Mouse (Mus musculus) heart, postnatal 25 days (tissue): ENCODE measurements around the gene Pgs1. TPM values are rescaled to one million over a fixed set of nuclear protein-coding genes. Genes with fewer than 3 reads are reported as not detected.
A peak's percentile ranks its signal among the peaks of the same experiment; 100 is the strongest.

Experiments
- DNase-seq: peaks from one replicate; pipeline ENCODE4 v3.0.0; 2022; ENCODE audit warnings: low spot score
- intact Hi-C: fragments of 180-260 bp; cut with DNase I; formaldehyde crosslinking; loops from one replicate; pipeline ENCODE4 v1.15.1; 2025
- total RNA-seq, 2 experiments: library from RNA; stranded (reverse); gene quantifications; 2 replicates each; pipeline ENCODE4 v1.2.3; 2021

Gene Pgs1
- total RNA-seq = 10 to 100 TPM; 18.1 to 18.2 TPM

DNA sequence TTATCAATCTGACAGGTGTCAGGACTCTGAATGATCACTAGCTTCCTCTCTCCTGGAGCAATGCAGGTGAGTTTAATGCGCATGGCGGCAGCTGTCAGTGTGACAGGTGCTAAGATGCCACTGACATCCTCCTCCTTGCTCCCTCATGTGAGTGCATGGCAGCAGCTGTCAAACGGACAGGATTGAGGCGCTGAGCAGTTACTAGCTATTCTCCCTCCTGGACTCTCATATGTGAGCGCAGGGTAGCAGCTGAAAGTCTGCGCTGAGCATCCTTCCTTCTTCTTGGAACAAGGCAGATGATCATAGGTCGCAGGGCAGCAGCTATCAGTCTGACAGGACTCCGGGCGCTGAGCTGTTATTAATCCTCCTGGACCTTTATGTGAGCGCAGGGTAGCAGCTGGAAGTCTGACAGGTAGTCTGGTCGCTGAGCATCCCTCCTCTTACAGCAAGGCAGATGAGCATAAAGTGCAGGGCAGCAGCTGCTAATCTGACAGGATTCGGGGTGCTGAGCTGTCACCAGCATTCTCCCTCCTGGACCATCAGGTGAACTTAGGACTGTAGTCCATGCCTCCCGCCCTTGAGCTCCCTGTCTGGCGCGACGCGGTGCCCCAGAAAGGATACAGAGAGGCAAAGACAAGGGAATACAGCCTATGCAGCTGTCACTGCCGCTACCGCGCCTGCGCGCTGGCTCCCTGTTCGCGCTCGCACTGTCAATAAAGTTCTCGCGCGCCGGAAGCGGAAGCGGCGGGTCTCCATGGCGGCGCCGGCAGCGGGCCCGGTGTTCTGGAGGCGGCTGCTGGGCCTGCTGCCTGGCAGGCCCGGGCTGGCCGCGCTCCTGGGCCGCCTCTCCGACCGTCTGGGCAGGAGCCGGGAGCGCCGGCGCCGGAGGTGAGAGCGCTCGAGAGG is at the start of gene Pgs1:
Gene Pgs1 (plus strand): TSS at position 167 of the 906 bp plus-strand sequence.
- peak; percentile 84 for DNase-seq
- intact Hi-C loops = no loop called here

DNA sequence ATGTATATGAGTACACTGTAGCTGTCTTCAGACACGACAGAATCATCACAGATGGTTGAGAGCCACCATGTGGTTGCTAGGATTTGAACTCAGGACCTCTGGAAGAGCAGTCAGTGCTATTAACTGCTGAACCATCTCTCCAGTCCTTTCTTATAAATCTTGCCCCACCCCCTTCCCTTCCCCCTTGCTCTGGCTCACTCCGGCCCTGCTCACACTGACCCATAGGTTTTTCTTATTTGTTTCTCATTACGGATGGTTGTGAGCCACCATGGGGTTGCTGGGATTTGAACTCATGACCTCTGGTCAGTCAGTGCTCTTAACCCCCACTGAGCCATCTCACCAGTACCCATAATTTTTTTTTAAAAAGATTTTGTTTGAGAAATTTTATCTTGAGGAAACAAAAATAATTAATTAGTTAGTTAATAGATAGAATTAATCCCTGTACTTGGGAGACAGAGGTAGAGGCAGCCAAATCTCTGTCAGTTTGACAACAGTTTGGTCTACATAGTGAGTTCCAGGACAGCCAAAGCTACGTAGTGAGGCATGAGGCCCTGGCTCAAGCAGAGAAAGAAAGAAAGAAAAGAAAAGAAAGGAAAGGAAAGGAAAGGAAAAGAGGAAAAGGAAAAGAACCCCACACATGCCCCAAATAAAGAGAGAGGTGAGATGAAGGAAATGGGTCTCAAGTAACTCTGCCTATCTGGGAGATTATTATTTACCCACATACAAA is 46.9 kb upstream of the Pgs1 start:
- intact Hi-C loops = no loop called here

DNA sequence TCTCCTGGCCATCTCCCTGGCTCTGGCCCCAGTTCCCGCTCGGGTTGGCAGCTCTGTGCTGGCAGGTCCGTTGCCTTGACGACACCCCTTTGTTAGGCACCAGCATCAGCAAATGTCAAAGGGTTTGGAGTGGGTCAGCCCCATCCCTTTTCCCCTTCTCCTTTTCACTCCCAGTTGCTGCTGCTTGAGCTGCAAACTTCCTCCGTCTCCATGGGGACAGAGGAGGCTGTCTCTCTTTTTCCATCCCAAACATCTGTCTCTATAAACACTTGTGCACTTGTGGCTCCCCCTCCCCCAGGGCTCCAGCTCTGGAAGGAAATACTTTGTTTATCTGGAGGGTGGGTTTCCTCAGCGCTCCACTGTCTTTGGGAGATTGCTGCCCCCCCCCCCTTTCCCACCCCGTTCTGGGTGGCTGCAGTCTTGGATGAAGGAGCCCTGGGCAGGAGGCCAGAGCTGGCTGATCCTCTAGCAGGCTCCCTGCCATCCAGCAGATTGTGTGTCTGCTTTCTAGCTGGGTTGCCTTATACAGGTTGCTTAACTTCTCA is 46.3 kb upstream of the Pgs1 start:
- intact Hi-C loops = no loop called here

More for the DNA sequence above, 46.9 kb upstream of the Pgs1 start:
- no peak for DNase-seq

DNA sequence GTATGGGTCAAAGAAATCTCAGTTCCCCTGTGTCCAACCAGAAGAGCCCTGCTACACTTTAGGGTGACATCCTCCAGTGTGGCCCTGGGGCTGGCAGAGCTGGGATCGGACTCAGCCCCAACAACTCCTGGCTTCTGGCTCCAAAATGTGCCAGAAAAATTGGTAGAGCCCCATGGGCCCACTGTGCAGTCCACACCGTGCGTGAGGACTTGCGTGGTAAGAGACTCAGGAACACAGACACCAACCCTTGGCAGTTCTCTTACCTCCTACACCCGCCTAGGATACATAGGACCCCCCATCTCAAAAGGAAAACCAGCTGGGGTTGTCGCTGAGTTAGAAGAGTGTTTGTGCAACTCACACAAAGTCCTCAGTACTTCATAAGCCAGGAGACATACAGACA is 45.2 kb upstream of the Pgs1 start:
- DNase-seq = no peak
- intact Hi-C loops = no loop called here

More for the DNA sequence above, 46.3 kb upstream of the Pgs1 start:
- DNase-seq = peak; percentile 73

DNA sequence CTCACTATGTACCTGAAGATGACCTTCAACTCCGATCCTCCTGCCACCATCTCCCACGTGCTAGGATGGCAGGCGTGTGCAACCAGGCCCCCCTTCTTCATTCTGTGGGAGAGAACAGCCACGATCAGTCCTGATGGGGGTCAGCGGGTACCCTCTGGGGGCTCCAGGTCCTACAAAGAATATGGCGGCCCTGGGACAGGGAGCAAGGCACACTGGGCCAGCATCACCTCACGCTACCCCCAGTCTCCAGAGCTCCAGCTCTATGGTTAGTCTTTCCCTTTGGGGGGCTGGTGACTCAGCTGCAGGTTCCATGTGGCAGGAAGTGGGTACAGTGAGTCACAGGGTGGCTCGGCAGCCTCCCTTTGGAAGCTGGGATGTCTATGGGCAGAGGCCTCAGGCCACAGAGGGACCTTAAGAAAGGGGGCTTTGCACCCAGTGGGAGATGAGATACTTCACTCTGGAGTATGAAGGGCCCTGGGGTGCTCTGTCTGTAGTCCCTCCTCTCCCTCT is 44.7 kb upstream of the Pgs1 start:
- DNase-seq = no peak
- intact Hi-C loops = no loop called here

DNA sequence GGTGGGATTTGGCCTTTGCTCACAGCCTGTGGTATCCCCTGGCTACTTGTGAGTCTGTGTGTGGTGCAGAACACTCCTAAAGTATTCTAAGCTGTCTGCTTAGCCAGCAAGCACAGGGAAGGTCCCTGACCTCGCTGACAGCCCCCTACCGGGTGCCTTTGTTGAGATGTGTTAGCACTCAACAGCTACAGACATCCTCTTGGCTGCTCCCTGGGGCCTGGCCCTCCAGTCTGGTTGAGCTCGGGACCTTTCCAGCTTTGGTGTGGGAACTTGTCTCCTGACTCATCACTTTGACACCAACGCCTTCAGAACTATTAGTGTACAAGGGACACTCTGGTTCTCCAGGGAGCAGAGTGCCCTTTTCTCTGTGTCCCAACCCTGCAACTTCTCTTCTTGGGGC is 44.2 kb upstream of the Pgs1 start:
- no peak for DNase-seq
- intact Hi-C loops = no loop called here

DNA sequence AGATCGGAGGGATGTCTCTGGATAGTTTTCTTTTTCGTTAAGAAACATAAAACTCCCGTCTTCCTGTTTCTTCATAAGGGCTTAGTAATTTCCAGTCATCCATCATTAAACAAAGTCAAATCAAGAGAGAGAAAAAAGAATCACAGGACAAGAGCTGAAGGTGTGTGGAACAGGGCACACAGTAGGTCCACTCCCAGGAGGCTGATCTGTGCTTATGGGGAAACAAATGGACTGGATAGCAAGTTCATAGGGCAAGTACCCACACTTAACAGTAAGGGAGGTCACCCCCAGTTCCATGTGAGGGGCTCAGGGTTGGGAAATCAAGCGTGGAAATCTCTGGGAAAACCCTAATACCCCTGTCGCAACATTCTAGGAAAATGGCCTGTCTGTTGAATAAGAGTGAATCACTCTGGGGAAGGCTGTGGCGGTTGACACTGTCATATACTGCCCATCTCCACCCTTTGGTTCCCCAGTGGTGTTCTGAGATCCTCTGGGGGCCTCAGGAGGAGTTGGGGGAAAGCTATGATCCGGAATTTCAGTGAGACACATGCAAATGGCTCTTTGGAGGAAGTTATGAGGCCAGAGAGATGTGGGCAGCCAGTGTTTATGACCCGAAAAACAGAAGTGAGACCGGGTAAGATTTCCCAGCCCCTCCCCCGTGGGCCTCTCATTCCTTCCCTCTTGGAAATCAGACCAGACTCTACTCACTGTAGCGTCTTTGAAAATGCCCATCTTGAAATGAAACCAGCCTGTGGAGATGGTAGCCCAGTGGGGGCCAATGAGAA is 39.7 kb upstream of the Pgs1 start:
- DNase-seq = no peak
- intact Hi-C loops = no loop called here

DNA sequence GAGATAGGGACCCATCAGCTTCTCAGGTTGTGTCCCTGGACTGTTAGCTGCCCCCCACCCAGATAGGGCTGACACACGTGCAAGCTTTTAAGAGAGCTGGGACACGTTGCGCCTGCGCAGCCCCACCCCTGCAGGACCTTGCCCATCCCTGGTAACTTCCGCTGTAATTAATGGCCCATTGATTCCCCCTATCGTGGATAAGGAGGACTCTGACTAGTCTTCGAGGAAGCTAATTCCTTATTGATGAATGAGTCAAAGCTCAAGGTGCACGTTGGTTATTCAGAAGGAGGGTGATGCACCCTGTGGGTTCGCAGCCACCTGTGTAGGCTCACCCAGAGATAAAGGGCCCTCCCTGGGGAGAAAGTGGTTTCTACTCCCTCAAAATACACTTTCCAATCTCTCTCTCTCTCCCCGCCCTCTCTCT is 39.1 kb upstream of the Pgs1 start:
- intact Hi-C loops = no loop called here
- DNase-seq = no peak

DNA sequence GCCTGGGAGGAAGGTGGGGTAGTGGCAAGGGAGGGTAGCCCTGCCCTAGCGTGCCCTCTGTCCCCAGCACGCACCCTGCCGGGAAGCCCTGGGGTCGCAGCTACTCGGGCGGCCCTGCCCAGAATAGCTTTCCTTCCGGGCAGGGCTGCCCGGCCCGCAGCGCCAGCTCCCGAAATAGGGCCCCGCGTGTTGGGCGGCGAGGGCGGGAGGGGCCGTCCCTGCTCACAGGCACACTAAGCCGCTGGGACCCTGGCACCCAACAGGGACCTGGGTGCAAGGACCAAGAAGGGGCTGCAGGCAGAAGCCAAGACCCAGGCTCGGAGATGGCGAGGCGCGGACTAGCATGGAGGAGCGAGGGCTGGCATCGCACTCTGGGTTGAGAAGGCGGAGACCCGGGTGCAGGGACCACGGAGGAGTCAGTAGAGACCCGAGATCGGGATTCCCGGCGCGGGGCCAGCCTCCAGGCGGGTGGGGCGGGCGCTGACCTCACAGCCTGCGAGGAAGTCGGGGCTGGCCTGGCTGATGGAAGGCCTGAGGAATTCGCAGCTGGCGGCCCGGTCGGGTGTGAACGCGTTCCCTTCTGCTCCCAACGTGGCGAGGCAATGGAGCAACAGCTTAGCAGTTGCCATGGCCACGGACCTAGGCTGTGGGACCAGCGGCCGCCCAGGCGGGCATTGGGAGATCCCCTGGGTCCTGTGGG is 36.5 kb upstream of the Pgs1 start:
- intact Hi-C loops = no loop called here
- DNase-seq = peak; percentile 90

DNA sequence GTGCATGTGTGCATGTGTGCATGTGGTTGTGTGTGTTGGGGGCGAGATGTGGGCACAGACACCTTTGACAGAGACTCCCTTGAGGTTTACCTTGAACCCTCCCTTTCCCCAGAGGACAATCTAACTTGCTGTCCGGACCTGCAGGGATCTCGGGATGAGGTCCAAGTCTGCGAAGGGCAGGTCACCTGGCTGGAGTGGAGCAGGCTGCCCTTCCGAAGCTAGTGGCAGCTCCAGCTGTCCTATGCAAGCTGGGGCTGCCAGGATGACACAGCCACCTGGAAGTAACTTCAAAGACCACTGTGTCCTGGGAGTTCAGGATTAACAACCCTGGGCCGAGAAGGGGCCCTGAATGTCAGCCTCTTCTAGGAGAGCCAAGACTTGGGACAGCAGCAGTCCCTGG is 34.7 kb upstream of the Pgs1 start:
- DNase-seq = no peak
- intact Hi-C loops = no loop called here

DNA sequence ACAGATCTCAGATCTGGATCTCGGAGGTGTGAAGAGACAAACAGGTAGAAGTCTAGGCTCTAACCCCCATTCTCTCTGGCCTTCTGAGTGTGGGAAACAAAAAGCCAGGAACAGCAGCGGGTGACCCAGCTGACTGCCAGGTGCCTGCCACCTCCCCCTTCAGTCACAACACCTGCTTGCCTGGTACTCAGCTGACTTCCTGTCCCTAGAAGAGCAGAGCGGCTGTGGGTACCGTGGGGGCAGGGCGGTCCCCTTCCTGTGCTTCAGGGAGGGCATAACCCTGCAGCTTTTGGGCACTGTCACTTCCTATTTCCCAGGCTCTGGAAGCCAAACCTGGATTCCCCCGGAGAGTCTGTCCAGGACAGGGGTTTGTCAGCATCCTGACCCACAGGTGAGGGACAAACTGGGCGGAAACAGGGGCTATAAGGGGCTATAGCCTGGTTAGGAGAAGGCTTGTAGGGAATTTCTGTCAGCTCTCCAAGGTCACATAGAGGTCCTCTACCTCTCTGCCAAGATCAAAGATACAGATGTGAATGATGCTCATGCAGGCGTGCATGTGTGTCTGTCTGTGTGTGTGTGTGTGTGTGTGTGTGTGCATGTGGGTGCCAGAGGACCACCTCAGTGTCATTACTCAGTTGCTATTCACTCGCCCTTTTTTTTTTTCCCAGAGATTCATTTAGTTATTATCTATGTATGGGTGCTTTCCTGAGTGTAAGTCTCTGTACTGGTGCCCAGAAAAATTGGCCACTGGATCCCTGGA is 33.7 kb upstream of the Pgs1 start:
- DNase-seq = no peak
- intact Hi-C loops = no loop called here

DNA sequence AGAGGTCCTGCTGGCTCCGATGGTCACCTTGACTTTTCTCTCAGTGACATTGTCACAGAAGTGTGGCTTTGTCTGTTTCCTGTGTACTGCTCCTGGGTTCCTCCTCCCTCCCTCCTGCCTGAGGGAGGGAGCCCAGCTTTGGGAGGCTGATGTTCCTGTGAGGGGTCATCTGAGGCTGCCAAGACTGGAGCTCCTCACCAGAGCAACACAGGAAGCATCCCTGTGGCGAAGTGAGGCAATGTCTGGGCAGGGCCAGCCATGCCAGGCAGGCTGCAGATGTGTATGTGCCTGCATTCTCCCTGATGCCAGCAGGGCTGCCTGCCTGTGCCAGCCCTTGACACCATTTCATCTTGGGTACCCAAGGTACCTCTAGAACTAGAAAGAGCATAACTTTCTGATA is 32.0 kb upstream of the Pgs1 start:
- no peak for DNase-seq
- intact Hi-C loops = no loop called here

DNA sequence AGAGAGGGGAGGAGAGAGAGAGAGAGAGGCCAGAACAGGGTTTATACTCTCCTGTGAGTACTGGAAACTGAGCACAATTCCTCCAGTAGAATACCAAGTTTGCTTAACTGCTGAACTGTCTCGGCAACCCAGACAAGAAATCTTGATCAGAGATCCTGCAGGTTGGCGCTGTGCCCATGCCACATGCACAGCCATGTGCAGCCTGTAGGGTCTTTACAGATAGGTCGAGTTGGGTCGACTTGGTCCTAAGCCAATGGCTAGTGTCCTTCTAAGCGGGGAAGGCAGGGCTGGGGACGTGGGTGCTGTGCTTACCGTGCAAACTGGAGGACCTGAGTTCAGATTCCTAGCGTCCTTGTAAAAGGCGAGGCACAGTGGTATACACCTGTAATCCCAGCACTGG is 31.3 kb upstream of the Pgs1 start:
- intact Hi-C loops = no loop called here
- no peak for DNase-seq

DNA sequence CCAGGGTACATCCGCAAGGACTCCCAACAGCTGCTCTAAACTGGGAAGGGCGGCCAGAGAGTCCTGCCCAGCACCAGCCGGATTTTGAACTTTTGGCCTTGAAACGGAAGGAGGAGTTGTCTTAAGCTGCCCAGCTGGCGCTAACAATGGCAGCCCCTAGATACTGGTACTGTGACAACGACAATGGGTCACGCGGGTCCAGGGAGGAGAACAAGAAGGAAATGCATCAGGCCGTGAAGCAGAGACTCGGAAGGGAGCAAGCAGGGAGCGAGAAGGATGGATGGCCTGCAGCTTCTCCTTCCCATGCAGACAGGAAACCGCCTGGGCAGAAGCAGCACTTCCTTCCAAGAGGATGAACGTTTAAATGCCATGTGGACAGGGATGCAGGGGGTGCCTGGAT is 30.5 kb upstream of the Pgs1 start:
- intact Hi-C loops = no loop called here
- no peak for DNase-seq

DNA sequence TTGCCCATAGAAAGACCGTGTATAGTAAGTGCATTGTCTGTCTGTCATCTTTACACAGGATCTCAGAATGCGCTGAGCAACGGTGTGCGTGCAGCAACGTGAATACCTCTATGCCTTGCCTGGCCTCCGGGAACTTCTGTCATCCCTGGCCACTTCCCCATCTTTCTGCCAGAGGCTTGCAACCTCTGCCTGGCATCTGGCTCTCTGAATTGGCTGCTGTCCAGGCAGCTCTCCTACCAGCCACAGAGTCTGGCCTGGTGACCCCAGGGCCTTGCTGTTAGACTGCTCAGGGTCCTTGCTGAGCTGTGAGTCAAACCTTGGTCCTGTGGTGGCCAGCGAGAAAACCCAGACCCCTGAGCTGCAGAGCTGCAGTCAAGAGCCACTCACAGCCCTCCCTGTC is 27.9 kb upstream of the Pgs1 start:
- intact Hi-C loops = no loop called here
- DNase-seq = no peak

DNA sequence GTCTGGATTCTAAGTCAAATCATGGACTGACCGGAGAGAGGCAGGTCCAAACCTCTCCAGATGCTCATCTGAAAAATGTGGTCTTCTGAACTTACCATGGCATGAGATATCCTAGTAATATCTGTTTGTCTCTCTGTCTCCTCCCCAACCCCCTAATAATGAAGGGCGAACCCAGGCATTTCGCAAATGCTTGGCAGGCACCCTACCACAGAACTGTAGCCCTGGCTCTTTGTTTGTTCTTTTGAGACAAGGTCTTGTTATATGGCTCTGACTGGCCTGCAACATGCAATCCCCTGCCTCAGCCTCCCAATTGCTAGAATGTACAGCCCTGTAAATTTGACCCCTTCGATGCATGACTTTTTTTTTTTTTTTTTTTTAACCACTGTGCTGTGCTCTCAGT is 26.9 kb upstream of the Pgs1 start:
- intact Hi-C loops = no loop called here
- no peak for DNase-seq

DNA sequence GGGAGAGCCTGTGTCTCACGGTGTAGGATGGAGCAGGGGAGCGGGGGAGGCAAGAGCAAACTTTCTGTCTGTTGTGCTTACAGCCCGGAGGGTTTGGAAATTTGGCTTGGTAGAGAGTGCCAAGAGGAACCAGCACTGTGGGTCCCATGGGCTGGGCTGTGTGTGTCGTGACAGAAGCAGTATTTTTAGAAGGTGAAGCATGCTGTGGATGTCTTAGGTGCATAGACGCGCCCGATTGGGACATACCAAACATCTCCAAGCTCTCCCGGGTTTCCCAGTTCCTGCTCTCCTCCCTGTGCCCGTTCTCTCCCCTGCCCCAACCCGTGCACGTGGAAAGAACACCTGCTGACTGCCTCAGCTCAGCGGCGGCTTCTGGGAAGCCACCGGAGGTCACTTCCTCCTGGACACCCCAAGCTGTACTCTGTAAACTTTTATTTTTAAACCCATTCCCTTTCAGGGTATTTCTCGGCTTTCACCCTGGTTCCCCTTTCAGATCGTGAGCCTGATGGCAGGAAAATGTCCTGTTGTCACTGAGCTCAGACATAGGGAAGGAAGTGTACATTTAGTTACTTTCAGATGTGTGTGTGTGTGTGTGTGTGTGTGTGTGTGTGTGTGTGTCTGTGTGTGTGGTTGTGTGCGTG is 26.2 kb upstream of the Pgs1 start:
- no peak for DNase-seq
- intact Hi-C loops = no loop called here

DNA sequence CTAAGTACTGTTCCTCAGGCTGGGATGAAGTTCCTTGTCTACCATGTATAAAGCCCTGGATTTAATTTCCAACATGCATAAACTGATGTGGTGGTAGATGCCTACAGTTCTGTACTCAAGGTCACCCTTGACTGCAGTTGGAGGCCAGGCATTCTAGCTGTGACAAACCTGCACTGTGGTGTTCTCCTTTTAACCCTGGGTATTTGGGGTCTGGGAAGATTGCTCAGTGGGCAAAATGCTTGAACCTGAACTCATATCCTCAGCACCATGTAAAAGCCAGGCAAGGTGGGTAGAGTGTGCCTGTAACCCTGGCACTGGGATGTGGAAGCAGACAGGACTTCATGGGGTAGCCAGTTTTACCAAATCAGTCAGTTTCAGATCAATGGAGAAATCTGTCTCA is 25.5 kb upstream of the Pgs1 start:
- intact Hi-C loops = no loop called here
- no peak for DNase-seq
